Mouse (Mus musculus) MEL-GATA-1-ER (cell line): ENCODE measurements around the gene Mbnl2.
"Not testable (repeated sequence)": the region's sequence is repeated elsewhere in the genome, so short reads cannot be mapped to it uniquely, and the experiment has no call there.

Source experiments
- DNase-seq: peaks from one replicate; pipeline ENCODE4 v3.0.0-alpha.2; 2012; ENCODE audit warnings: low read depth; ENCODE audit errors: extremely low read depth

The Mbnl2 gene

DNA sequence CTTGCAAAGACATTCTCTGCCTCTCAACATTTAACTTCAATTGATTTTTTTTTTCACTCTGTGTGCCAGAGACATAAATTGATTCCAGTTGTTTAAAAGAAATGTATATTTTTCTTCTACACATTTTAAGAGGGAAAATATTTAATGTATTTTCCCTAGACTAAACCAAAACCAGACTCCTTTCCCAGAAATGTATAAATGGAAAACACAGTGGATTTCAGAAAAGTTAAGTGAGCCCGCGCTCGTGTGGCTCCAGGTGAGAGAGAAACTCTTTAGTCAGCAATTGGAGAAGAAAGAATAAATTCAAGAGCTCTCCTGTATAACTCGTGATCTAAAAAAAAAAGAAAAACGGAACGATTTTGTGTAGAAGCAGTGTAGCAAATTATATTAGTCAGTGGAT lies 79.1 kb downstream of the Mbnl2 start:
- no peak for DNase-seq

DNA sequence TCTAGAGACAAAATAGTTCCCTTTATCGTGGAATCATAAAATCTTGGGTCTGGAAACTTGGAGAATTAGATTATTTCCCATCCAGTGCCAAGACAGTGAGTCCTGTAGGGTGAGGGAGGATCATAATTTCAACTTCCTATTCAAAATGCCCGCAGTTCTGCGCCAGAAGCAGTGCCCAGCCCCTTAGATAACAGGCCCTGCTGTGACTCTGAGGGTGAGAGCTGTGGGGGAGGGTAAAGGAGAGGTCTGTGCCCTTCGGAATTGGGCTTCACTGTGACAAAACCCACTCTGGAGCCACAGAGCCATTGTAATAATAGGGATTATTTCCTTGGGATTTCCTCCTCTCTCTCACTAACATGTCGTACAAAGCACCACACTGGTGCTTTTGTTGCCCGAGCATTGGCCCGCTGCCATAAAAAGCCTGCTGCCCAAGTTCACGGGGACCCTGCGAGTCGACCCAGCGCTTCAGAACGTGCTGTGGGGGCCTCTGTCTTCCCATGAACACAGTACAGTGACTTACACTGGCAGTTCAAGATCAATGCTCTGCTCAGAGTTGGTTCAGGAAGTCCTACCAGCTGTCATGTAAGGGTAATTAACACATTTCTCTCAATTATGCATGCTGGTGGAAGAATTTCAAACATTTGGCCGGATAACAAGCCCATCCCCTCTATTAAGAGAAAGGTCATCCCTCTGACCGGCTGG lies 79.7 kb downstream of the Mbnl2 start:
- no peak for DNase-seq

DNA sequence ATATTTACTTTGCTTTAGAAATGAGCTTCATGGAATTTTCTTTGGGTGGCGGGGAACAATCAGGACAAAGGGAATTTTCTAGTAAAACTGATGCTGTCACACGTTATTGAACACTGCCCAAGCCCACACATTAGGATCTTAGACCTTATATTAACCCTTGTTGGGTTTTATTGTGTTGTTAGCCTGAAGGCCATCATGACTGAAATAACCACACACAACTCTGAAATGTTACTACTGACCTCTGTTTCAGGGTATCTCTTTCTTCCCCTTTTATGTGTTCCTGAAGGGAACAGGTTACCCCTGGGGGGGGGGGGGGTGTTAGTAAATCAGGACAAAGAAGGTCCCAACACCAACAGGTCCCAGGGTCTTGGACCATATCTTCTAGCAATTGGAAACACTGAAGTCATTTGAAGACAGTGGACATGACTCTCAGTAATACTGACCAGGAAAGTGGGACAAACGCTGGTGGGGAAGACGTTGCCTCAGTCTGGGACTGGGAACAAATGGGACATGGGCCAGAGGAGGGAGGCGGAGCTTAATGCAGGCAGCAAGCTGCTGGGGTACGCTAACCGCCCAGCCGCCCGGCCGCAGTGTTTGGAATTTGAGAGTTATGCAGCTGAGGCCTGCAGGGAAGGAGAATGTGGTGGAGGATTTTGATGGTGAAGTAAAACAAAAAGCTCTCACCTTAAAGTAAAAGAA lies 80.4 kb downstream of the Mbnl2 start:
- DNase-seq: no peak

DNA sequence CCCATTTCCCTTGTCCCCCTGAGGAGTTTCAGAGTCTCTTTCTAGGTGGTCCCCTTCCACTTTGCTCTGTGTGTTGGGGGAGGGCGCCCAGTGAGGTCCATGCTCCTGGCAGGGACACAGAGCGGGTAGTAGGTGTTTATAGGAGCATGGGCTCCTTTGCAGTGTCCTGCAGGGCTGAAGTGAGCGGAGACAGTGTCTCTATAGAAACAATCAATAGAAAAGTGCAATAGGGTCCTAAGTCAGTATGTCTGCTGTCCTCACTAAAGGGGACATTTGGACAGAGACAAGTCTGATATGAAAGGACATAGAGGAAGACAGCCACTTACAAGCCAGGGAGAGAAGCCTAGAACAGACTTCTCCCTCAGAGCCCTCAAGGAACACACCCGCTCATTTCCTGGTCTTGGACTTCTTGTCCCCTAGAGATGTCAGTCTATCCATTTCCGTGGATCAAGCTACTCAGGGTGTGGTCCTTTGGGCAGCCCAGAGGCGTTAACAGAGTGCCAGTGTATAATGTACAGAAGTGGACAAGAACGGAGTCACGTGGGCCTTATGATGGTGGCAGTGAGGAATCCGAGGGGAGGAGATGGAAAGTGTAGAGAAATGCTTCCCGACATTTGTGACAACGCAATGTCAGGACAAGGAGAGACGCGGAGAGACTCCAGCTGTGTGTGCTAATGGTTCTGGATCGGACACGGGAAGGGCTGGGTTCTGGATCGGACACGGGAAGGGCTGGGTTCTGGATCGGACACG lies 82.0 kb downstream of the Mbnl2 start:
- DNase-seq: no peak

DNA sequence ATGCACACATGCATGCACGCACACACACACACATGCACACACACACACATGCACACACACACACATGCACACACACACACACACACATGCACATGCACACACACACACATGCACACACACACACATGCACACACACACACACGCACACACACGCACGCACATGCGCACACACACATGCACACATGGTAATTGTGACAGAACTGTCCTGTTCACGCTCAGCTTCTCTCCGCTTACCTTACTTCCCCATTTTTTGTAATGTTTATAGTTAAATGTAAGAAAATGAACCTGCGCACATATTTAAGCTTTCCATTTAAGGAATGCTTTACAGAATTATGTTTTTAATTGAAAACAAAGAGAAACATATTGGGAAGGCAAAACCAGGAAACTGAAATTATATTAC lies 84.1 kb downstream of the Mbnl2 start:
- not testable (repeated sequence) for DNase-seq

DNA sequence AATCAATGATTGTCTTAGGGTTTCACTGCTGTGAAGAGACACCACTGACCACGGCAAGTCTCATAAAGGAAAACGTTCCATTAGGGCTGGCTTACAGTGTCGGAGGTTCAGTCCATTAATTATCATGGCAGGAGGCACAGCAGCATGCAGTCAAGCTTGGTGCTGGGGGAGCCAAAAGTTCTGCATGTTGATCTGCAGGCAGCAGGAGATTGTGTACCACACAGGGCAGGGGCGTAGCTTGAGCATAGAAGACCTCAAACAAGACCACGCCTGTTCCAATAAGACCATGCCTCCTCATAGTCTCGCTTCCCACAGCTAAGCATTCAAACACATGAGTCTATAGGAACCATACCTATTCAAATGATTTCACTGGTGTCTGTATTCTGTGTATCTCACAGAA lies 85.7 kb downstream of the Mbnl2 start:
- DNase-seq: no peak

DNA sequence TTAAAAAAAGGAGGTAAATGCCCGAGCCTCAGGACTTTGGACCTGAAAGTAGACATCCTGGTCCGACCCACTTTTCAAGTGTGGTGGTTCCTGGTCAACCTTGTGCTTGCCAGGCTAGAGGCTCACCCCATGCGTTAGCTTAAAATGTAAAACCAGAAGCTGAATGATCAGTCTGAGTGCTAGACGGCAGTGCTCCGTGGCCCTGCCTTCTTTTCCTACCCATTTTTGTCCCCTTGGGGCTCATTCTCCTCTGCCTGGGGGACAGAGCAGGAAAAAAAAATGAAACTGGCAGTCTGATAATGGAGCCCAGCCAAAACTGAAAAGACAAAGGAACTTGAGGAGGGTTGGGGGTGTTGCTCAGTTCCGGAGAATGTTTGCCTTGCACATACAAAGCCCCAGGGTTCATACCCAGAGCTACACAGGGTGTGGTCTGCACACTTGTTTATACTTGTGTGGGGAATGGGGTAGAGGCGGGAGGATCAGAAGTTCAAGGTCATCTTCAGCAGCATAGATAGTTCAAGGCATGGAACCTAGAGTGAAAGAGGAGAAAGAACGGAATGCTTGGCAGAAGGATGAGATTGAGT lies 87.0 kb downstream of the Mbnl2 start:
- DNase-seq: no peak

DNA sequence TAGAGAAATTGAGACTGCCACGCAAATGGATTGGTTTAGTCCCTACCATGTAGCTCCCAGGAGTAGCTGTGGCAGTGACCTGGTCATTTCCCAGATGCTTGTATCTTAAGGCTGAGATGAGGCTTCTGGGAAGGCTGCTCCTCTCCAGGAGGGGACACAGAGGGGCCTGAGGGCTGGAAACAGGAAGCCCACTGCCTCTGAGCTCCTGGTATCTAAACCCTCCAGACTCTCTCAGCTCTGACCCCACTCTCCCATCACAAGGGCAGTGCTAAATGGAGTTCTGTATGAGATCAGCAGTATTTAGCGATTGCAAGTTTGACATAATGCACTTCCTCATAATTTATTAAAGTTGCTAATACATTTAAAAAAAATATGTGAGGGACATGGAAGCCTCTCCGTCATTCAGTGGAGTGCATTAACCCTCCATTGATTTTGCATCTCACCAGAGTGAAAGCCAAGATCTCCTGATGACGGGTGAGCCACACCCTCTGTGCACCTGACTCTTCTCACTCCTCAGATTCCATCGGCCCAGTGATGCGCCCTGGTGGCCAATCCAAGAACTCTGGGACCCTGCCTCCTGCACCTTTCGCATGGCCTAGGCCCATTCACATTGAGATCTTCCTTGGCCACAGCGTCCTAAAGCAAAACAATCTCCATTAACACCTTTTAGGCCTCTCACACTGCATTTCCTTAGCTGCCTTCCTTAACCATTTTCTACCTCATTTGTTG lies 87.8 kb downstream of the Mbnl2 start:
- no peak for DNase-seq

DNA sequence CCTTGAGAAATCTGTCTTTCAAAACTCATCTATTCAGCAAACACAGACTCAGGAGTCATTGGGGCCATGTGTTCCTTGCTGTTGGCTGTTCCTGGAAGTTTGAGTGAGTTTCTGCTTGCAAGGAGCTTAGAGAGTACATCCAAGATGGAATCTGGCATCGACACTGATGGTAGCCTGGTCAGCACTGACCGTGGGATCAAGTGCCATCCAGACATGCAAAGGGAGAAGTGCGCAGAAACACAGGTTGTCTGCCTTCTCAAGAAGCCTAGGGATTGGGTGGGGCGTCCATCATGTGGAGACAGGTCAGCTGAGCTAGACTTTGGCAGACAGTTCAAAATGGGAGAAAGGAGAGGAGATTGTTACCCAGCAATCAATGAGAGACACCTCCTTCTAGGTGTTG lies 89.6 kb downstream of the Mbnl2 start:
- DNase-seq: no peak

DNA sequence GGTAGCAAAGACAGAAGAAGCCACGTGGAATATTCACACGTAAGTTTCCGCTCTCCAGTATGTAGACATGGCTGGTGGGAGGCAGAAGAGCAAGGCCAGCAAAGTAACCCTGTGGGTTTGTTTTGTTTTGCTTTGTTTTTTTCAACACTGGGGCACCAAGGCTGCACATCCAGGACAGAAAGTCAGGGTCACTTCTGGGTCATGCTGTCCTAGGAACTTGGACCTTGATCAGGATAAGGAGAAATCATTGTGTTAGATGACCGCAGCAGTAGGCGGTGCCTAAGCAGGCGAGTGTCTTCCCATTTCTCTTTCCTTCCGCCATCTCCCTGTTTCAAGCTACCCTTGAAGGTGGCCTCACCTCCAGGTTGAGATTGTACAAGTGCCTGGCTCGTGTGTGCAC lies 91.5 kb downstream of the Mbnl2 start:
- DNase-seq: no peak

DNA sequence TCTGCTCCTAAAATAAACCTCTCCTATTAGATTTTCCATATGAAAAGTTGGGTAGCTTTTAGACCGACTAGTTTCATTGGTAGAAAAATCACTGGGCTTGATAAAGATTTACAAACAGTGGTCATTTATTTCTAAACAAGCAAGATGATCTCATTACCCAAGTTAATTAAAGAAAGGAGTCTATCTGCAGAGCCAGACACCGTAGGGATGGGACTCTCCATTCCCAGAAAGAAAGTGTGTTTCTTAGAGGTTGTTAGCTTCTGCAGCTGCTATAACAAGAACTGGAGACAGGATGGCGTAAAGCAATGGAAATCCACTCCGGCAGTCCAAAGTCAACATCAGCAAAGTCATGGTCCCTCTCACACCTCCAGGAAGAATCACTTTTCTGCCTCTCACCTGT lies 92.1 kb downstream of the Mbnl2 start:
- no peak for DNase-seq

DNA sequence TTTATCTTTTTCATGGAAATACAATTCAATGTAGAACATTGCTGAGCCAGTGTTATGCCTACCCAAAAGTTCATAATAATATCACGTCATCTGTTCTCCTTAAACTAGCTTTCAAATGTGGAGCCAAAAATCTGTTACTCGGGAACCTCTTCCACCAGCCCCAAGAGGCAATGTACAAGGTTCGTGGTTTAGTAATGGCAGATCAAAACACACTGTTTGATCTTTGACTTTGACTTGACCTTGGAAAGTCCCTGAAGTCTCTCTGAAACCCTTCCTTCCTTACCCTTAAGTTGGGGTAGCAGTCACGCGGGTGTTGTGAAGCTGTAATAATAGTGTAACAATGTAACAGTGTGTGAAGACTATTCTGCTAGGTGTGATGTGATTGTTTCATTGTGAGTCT lies 93.0 kb downstream of the Mbnl2 start:
- DNase-seq: no peak

DNA sequence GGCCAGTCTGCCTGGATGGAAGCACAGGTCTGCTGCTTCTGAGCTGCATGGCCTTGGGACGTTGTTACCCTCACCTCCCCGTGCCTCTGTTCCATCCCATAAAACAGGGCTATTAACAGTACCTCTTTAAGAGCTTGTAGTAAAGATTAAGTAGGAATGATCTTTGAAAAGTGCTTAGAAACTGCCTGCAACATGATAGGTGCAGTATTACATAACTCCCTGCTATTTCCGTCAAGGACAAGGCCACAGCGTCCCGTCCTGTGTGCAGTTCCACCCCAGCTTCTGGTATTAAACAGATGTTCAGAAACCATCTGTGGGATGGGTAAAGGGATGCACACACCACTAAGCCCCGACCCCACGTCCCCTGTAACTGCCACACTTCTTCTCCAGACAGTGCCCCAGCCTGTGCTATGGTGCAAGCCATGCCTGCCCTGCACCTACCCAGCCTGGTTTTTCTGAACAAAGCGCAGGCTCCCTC lies 93.5 kb downstream of the Mbnl2 start:
- DNase-seq: no peak

DNA sequence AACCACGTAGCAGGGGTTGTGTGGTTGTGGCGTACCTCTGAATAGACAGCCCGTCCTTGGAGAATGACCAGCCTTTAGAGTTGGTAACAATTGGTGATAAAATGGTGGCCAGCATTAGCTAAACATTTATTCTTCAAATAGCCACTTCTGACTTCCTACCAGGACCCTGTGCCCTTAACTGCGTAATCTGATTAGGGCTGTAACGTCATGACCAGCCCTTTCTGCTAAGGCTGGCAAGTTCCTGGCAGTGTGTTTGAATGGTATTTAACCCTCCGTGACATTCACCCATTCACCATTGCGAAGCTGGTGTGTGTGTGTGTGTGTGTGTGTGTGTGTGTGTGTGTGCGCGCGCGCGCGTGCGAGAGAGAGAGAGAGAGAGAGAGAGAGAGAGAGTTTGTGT lies 94.6 kb downstream of the Mbnl2 start:
- DNase-seq: no peak

DNA sequence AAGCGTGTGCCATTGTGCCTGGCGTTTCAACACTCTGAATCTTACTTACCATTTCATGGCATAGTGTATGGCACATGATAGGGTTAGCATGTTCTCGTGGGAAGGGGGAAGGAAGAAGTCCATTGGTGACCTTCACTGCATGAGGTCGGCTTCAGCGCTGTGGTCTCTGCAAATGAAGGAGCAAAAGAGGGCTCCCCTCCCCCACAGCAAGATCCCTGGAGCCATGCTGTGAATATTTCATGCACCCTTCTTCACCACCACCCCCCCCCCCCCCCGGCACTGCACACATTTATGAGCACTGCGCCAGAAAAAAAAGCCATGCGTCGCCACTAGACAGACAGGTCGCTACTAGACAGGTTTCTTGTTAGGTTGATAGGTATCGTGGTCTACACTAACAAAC lies 95.2 kb downstream of the Mbnl2 start:
- no peak for DNase-seq

DNA sequence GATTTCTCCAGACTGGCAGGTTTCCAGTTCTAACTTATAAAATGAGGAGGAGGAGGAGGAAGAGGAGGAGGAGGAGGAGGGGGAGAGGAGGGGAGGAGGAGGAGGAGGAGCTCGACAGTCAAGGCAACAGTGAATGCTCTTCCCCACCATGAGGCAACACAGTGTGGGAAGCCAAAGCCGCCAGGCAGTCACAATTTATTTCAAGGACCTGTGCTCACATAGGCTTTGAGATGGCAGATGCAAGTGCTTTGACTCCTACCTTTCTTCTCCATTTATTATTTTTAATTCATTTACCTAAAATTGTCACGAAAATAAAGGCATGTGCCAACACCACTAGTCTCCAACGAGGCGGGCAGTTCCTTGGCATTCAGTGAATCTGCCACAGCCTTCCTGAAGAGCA lies 95.7 kb downstream of the Mbnl2 start:
- no peak for DNase-seq

DNA sequence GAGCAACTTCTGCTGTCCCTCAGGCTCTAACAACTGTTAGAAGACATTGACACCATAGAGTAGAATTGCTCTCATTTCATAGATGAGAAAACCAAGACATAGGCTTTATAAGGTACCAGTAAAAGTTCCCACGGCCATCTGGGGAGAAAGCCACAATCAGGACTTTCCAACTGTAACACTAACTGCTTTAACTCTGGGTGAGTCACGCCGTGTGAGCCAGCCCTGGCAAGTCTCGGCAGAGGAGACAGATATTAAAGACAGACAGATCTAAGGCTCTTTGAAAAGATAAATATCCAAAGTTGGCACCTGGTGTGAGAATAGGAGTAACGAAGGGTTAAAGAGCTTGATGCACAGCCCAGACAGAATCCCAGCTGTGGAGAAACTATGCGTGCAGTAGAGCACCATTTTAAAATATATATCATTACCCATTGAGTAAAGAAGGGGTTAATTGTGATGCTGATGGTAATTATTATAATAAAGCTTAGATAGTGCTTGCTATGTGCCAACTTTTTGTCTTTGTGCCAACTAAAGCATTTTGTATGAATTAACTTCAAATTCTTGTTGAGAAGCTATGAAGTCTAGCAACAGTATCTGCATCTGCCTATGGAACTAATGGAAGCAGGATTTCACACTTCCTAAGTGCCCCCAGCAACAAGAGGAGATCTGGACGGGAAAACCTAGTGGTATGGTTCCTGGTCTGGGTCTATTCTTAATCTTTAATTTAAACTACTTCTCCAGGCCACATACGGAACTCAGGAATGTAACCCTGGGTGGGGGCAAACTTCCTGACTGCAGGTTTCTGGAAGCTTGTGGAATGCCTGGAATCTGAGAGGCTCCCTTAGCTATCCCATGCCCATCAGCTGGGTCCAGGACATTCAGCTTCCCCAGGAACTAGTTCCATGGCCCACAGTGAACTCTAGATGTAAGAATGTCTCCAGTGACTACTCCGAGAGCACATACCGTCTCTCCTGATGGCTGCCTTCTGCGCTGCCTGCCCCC lies 97.9 kb downstream of the Mbnl2 start:
- no peak for DNase-seq

DNA sequence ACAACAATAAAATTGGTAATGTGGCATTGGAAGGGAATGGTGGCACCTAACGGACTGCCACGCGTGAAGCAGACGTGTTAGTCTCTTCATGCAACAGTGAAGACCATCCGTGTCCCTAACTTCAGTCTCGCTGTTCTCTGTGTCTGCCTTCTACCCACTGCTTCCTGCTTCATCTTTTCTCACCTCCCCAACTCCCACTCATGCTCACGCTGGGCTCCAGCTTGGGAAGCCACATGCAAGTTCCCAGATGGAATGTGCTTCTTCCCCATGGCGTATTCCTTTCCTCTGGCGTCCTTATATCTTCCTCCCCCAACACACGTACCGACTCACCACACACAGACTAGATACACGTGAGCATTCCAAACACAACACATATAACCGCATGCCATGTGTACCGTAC lies 99.3 kb downstream of the Mbnl2 start:
- no peak for DNase-seq

DNA sequence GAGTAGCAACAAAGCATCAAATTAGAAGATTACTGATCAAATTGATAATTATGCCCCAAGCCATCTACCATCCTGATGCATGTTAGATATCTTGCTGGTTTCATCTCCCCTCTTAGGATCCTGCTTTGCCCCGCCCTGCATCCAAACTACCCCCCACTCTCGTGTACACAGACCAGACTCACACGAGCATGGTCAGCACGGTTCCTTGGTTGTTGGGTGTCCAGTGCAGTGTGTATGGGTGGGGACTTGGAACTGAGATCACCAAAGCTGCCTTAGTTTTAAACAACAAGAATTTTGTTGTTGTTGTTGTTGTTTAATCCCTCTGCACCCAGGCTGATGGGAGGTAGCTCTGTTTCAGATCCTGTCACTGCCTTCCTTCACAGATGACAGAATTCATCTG lies 101.7 kb downstream of the Mbnl2 start:
- DNase-seq: no peak

DNA sequence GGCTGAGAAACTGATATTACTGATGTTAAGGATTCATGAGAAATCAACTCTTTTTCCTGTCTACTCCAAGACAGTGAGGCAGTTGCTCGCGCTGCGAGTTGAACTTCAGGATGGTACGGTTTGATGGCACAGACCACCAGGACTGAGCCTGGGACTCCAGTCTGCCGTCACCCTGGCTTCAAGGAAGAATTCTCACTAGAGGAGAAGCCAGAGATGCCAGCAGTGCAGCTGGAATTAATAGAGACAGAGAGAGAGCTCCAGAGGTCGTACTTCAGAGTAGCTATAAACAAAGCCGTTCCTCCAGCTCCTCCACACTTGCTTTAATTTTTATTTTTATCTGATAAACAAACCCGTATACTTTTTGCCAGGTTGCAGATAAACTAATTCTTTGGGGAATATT lies 102.5 kb downstream of the Mbnl2 start:
- no peak for DNase-seq
